10 mouse cellular contexts compared by ENCODE assay signal in the genomic region with DNA sequence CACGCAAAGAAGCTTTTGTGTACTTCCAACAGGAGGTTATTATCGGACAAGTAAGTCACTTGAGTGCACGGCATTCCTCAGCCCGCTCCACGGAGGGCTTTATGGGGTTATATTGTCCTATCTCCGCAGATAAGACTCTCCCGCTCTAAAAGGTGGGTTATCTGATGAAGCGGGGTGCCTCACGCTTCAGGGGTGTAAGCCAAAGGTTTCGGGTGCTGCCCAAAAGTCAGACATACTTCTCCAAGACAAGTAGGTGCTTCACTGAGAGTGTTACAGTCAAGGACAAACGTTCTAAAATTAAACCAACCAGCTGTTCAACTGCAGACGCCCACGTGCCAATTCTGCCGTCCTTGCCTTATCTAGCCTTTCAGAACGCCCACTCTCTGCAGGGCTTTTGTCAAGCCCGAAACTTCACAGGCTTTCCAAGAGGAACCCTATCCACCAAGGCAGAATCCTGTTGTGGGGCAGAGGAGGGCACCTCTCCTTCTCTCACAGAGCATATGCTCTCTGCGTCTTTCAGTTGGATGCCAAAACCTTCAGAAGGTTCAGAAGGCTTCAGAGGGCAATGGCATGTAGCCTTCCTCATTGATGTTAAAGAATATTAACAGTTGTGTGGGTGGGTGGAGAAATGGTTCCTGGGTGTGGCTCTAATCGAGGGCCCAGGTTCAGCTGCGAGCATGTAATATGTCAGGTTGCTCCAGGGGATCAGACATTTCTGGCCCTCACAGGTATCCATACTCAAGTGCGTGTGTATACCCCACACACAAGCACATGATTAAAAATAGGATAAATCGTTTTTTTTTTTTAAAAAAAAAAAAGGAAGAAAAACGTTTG. TPM values are rescaled to one million over a fixed set of nuclear protein-coding genes. Genes with fewer than 3 reads are reported as not detected.
DNase-seq lines count a peak whose midpoint lies in the region; ATAC-seq and TF ChIP-seq lines count a peak whose summit lies in the region.
"Had no signal": no experiment of that assay in that cellular context is flagged by ENCODE, and none has a peak within 500 bp of the region (broad histone marks: within the 10 kb centered on the region; RNA-seq: fewer than 3 reads in every experiment).

No protein-coding gene starts in this region.

- no peak for ATAC-seq in granulocyte monocyte progenitor cell, adult 5-6 weeks (replicated peaks; ENCODE audit: poor library complexity, severe bottlenecking)

- H3K27ac ChIP-seq in olfactory bulb, adult 2 months (ENCODE audit: insufficient read depth, low read depth, low read length): peak overlapping the region; percentile 93
- H3K27ac ChIP-seq: hindbrain, embryonic 15.5 days had no signal

- no peak for TF ChIP-seq CTCF in olfactory bulb, adult 2 months (IDR thresholded peaks at IDR 0.05; ENCODE audit: insufficient read depth, low read depth, low read length)

- H3K4me1 ChIP-seq in olfactory bulb, adult 2 months (ENCODE audit: control insufficient read depth, insufficient read depth, low read length): peaks cover 15% of the 10 kb centered on the region
- H3K4me1 ChIP-seq: hindbrain, embryonic 15.5 days had no signal

- intact Hi-C loops in gastrocnemius, postnatal 14 days (cut with DNase I; ENCODE audit: low total_unique reads): no loop called here
- intact Hi-C loops in gastrocnemius, postnatal 36 days (cut with DNase I): no loop called here

- H3K4me3 ChIP-seq in olfactory bulb, adult 2 months (ENCODE audit: insufficient read depth, low read depth, low read length): no peak overlapping the region
- H3K4me3 ChIP-seq: hindbrain, embryonic 15.5 days had no signal

- WGBS in olfactory bulb, adult 2 months: 39% methylated on average over 22 of the region's 22 CpGs

- no peak for TF ChIP-seq POLR2A in olfactory bulb, adult 2 months (IDR thresholded peaks at IDR 0.05; ENCODE audit: insufficient read depth, low read depth, low read length)

- DNase-seq in gastrocnemius, postnatal 14 days: peak; percentile 17
- no peak for DNase-seq in gastrocnemius, postnatal 25 days
- DNase-seq in heart, adult 18-20 months: peak; percentile 51 to 67
- DNase-seq in left cerebral cortex, adult 8-10 months (ENCODE audit: low spot score in 2 of 2): peak; percentile 13 to 65
- DNase-seq in retina, postnatal 1 day: no peak
- no peak for DNase-seq in gastrocnemius, postnatal 36 days
- DNase-seq: B cell, adult 2 months had no signal

RNA-seq across cellular contexts. Expression of a gene that starts 32.4 kb away (rescaled TPM):
- 1 to 10 TPM; 8.9 to 9.3 TPM for total RNA-seq in gastrocnemius, postnatal 14 days (2021)
- 1 to 10 TPM; 8.1 to 8.9 TPM for total RNA-seq in gastrocnemius, postnatal 25 days (2021)
- 10 to 100 TPM; 12.7 to 18.0 TPM for total RNA-seq in heart, adult 18-20 months (2021)
- 1 to 10 TPM; 8.1 to 9.6 (median 9.0) TPM for total RNA-seq in left cerebral cortex, adult 8-10 months (2022)
- polyA plus RNA-seq in olfactory bulb, adult 2 months (2012; ENCODE audit: insufficient read depth, insufficient read length, low replicate concordance, missing spikeins): not detected in 2 replicates
- total RNA-seq in granulocyte monocyte progenitor cell, adult 5-6 weeks (2014; fragmentation: Nextera tagmentation): not detected in 2 replicates
- not detected in 2 replicates for total RNA-seq in granulocyte monocyte progenitor cell, adult 5-6 weeks (2017)
- total RNA-seq in gastrocnemius, postnatal 36 days (2021): 1 to 10 TPM; 6.7 to 7.4 TPM

Comparison
In these comparisons a context has a peak if more than half of its experiments do, and no peak if none do; other contexts are left out.
1. DNase-seq: peak in gastrocnemius, postnatal 14 days (single experiment), heart, adult 18-20 months (2 of 2) and left cerebral cortex, adult 8-10 months (2 of 2); none in gastrocnemius, postnatal 25 days (single experiment), retina, postnatal 1 day (single experiment) and gastrocnemius, postnatal 36 days (0 of 2).
2. RNA of a gene that starts 32.4 kb away (total RNA-seq): 12.7 to 18.0 TPM in heart, adult 18-20 months, 8.9 to 9.3 TPM in gastrocnemius, postnatal 14 days, 8.1 to 9.6 TPM in left cerebral cortex, adult 8-10 months, 8.1 to 8.9 TPM in gastrocnemius, postnatal 25 days and 6.7 to 7.4 TPM in gastrocnemius, postnatal 36 days; not detected in granulocyte monocyte progenitor cell, adult 5-6 weeks; every median in the first group is over 4 times any median in the second.